Mouse (Mus musculus) C2C12 (cell line): ENCODE data around the gene Hpdl. TPM values are rescaled to one million over a fixed set of nuclear protein-coding genes. Genes with fewer than 3 reads are reported as not detected.
"Not testable (repeated sequence)": the region's sequence is repeated elsewhere in the genome, so short reads cannot be mapped to it uniquely, and the experiment has no call there.

Experiments used
- H3K27me3 ChIP-seq: one replicate; pipeline ENCODE4 v1.6.1; 2011; ENCODE audit not compliant: control insufficient read depth, insufficient read depth, insufficient read length
- H3K36me3 ChIP-seq: one replicate; pipeline ENCODE4 v1.6.1; 2011; ENCODE audit not compliant: control insufficient read depth, insufficient read depth
- H3K4me3 ChIP-seq: one replicate; pipeline ENCODE4 v1.5.1; 2011; ENCODE audit warnings: mild to moderate bottlenecking, control low read depth; ENCODE audit not compliant: poor library complexity, insufficient read depth, severe bottlenecking
- H3K79me2 ChIP-seq: one replicate; pipeline ENCODE4 v1.6.1; 2011; ENCODE audit not compliant: control insufficient read depth, insufficient read depth
- H3K79me3 ChIP-seq: one replicate; pipeline ENCODE4 v1.6.1; 2011; ENCODE audit warnings: low read depth, control low read depth
- H3ac ChIP-seq: one replicate; pipeline ENCODE3; 2011; ENCODE audit warnings: low read depth; ENCODE audit not compliant: control insufficient read depth, insufficient read length
- CEBPB ChIP-seq: IDR thresholded peaks from one replicate; pipeline ENCODE4 v1.6.1; 2011; ENCODE audit warnings: low read depth, mild to moderate bottlenecking, control low read depth, moderate library complexity
- CTCF ChIP-seq: IDR thresholded peaks from one replicate; pipeline ENCODE4 v1.5.1; 2011; ENCODE audit not compliant: control insufficient read depth, insufficient read depth, insufficient read length
- FOSL1 ChIP-seq: IDR thresholded peaks from one replicate; pipeline ENCODE4 v1.8.0; 2011; ENCODE audit warnings: mild to moderate bottlenecking, low read length; ENCODE audit not compliant: poor library complexity, insufficient read depth, severe bottlenecking
- MAX ChIP-seq: IDR thresholded peaks from one replicate; pipeline ENCODE4 v1.6.1; 2011; ENCODE audit warnings: mild to moderate bottlenecking, control low read depth
- MYOD1 ChIP-seq: IDR thresholded peaks from one replicate; pipeline ENCODE4 v1.6.1; 2011; ENCODE audit warnings: low read depth; ENCODE audit not compliant: control insufficient read depth, insufficient read length
- MYOG ChIP-seq: IDR thresholded peaks from one replicate; pipeline ENCODE4 v1.6.1; 2011; ENCODE audit not compliant: control insufficient read depth, insufficient read length; ENCODE audit errors: extremely low read depth
- USF1 ChIP-seq: IDR thresholded peaks from one replicate; pipeline ENCODE4 v1.6.1; 2011; ENCODE audit warnings: low read depth, mild to moderate bottlenecking, control low read depth, moderate library complexity
- polyA plus RNA-seq: library from polyadenylated mRNA; unstranded; fragments of >200 nt; fragmentation: generic; extraction: Trizol; gene quantifications from one replicate; pipeline ENCODE4 v1.2.1, GENCODE M21; 2012; ENCODE audit warnings: missing spikeins

The Hpdl gene
- polyA plus RNA-seq, 1 experiment: 3.8 TPM

DNA sequence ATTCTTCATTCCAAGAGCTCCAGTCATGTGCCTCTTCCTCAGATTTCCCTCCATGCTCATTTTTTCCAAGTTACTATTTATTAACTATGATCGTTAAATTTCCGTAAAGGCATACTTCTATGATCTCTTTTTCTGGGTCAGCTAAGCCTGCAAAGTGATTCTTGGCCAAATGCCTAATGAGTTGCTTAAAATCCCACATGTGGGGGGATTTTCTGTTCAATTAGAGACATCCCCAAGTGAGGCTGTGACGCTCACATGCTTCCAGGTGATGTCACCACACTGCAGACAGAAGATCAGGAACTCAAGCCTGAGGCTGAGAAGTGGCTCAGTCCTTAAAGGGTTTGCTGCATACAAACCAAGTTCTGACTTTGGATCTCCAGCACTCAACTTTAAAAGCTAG, 28.4 kb upstream of the Hpdl start:
- TF ChIP-seq MAX: no peak
- TF ChIP-seq USF1: no peak
- no peak for TF ChIP-seq MYOD1
- no peak for TF ChIP-seq FOSL1
- TF ChIP-seq MYOG: no peak
- TF ChIP-seq CTCF: no peak
- no peak for TF ChIP-seq CEBPB
- Histone ChIP-seq H3K4me3 (no peak overlapping the region), H3ac (no peak overlapping the region), H3K27me3 (peaks cover 26% of the 10 kb centered on the region), H3K79me3 (no peaks in the 10 kb centered on the region), H3K36me3 (no peaks in the 10 kb centered on the region), H3K79me2 (no peaks in the 10 kb centered on the region)

DNA sequence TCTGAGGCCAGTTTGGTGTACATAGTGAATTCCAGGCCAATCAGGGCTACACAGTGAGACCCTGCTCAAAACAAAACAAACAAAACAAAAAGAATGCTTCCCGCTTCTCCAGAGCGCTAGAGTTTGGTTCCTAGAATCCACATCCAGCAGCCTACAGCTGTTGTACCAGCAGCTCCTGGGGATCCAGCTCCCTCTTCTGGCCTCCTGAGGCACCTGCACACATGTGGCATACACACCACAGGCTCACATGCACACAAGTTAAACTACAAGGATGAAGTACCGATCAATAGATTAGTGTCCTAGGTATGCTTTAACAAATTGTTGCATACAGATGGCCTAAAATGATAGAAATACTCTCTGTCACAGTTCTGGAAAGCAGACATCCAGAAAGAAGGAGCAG, 22.8 kb upstream of the Hpdl start:
- no peaks in the 10 kb centered on the region for H3K79me2 ChIP-seq
- no peaks in the 10 kb centered on the region for H3K36me3 ChIP-seq
- no peaks in the 10 kb centered on the region for H3K79me3 ChIP-seq
- peaks cover 12% of the 10 kb centered on the region for H3K27me3 ChIP-seq
- H3K4me3 ChIP-seq: no peak overlapping the region
- TF ChIP-seq CEBPB: no peak
- no peak for TF ChIP-seq MYOG
- no peak for TF ChIP-seq MAX
- no peak for TF ChIP-seq CTCF
- TF ChIP-seq FOSL1: no peak
- H3ac ChIP-seq: no peak overlapping the region

DNA sequence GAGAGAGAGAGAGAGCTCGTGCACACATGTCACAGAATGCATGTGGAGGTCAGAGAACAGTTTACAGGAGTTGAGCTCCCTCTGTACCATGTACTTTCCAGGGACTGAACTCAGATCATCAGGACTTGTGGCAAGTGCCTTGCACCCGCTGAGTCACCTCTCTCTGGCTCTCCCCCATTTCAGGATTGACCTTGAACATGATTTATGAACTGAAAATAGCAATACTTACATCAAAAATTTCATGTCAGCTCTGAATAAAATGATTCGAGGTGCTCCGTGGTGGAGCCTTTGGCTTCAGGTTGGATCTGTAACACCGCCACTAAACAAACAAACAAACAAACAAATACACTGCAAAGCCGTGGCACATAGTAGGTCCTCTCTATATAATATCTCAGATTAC, 19.3 kb upstream of the Hpdl start:
- Histone ChIP-seq H3K79me3 (no peaks in the 10 kb centered on the region), H3K4me3 (no peak overlapping the region), H3K36me3 (no peaks in the 10 kb centered on the region), H3K79me2 (no peaks in the 10 kb centered on the region), H3ac (no peak overlapping the region), H3K27me3 (peaks cover 15% of the 10 kb centered on the region)
- TF ChIP-seq CTCF: no peak
- no peak for TF ChIP-seq FOSL1
- no peak for TF ChIP-seq MYOD1
- TF ChIP-seq USF1: no peak
- no peak for TF ChIP-seq CEBPB
- no peak for TF ChIP-seq MYOG
- no peak for TF ChIP-seq MAX

- not testable (repeated sequence) for H3ac ChIP-seq, H3K79me2 ChIP-seq, H3K36me3 ChIP-seq, H3K79me3 ChIP-seq, H3K4me3 ChIP-seq
- H3K27me3 ChIP-seq: peaks cover 15% of the 10 kb centered on the region
Observed at GRCm38 (mm10) chr4:116840096-116840495, 18.6 kb upstream of the Hpdl start.

- Histone ChIP-seq H3ac (no peak overlapping the region), H3K4me3 (no peak overlapping the region), H3K27me3 (peaks cover 15% of the 10 kb centered on the region), H3K36me3 (no peaks in the 10 kb centered on the region), H3K79me3 (no peaks in the 10 kb centered on the region), H3K79me2 (no peaks in the 10 kb centered on the region)
- TF ChIP-seq CTCF (no peak), MYOG (no peak), USF1 (no peak), MAX (no peak), CEBPB (no peak)
Observed at GRCm38 (mm10) chr4:116838999-116839398, 17.5 kb upstream of the Hpdl start.

DNA sequence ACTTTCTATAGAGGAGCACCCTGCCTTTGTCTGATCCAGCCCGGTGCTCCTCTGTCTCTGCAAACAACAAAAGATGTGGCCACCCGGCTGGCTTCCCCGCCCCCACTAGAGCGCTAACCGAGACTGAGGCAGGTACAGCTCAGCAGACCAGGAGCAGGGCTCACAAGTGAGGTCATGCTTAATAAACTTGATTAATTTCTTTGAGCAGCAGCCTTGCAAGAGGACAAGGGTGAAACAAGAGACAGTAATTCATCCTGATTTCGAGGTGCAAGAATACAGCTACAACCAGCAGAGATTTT, 8.5 kb upstream of the Hpdl start:
- H3K79me2 ChIP-seq: no peaks in the 10 kb centered on the region
- H3K79me3 ChIP-seq: no peaks in the 10 kb centered on the region
- no peaks in the 10 kb centered on the region for H3K36me3 ChIP-seq
- H3ac ChIP-seq: no peak overlapping the region
- no peak overlapping the region for H3K4me3 ChIP-seq
- TF ChIP-seq CEBPB (no peak), MYOD1 (no peak), USF1 (no peak), CTCF (no peak), MYOG (no peak), MAX (no peak), FOSL1 (no peak)
- peaks cover 33% of the 10 kb centered on the region for H3K27me3 ChIP-seq
